Mouse (Mus musculus): ENCODE data around the gene Taf6l.

Taf6l gene

GRCm38 (mm10) chr19:8786008-8786781 is at the start of gene Taf6l:
TSS of gene Taf6l (minus strand) at chr19:8786417.
- DNase-seq (ENCODE audit: low read depth in 1 of 2, low spot score in 2 of 2), result peak; percentile 75 to 82

GRCm38 (mm10) chr19:8832971-8833370 is 46.8 kb upstream of the Taf6l start:
- DNase-seq (ENCODE audit: low read depth in 1 of 2, low spot score in 2 of 2), result no peak

- no peak for DNase-seq (ENCODE audit: low read depth in 1 of 2, low spot score in 2 of 2)
These were observed 45.0 kb upstream of the Taf6l start for GRCm38 (mm10) chr19:8831262-8831661.

GRCm38 (mm10) chr19:8830664-8831063 is 44.4 kb upstream of the Taf6l start:
- no peak for DNase-seq (ENCODE audit: low read depth in 1 of 2, low spot score in 2 of 2)

- peak; percentile 42 for DNase-seq (ENCODE audit: low read depth in 1 of 2, low spot score in 2 of 2)
These were observed 43.4 kb upstream of the Taf6l start, which contains the start of gene AC129217.1 for GRCm38 (mm10) chr19:8829660-8830059. TSS of gene AC129217.1 (plus strand) at chr19:8829773.

GRCm38 (mm10) chr19:8822696-8823095 is 36.5 kb upstream of the Taf6l start:
- DNase-seq (ENCODE audit: low read depth in 1 of 2, low spot score in 2 of 2), result no peak

- no peak for DNase-seq (ENCODE audit: low read depth in 1 of 2, low spot score in 2 of 2)
These were observed 34.9 kb upstream of the Taf6l start for GRCm38 (mm10) chr19:8821146-8821545.

GRCm38 (mm10) chr19:8820424-8820956 is 34.3 kb upstream of the Taf6l start:
- no peak for DNase-seq (ENCODE audit: low read depth in 1 of 2, low spot score in 2 of 2)

- peak; percentile 95 to 96 for DNase-seq (ENCODE audit: low read depth in 1 of 2, low spot score in 2 of 2)
These were observed 33.6 kb upstream of the Taf6l start, which contains the start of gene Hnrnpul2 for GRCm38 (mm10) chr19:8819596-8820423. TSS of gene Hnrnpul2 (plus strand) at chr19:8820010.

GRCm38 (mm10) chr19:8818801-8819595 is 32.8 kb upstream of the Taf6l start, which contains the start of gene Ttc9c:
TSS of gene Ttc9c (minus strand) at chr19:8819333.
- DNase-seq (ENCODE audit: low read depth in 1 of 2, low spot score in 2 of 2), result peak; percentile 89 to 90

GRCm38 (mm10) chr19:8818301-8818798 is 32.1 kb upstream of the Taf6l start:
- DNase-seq (ENCODE audit: low read depth in 1 of 2, low spot score in 2 of 2), result no peak

- no peak for DNase-seq (ENCODE audit: low read depth in 1 of 2, low spot score in 2 of 2)
These were observed 30.8 kb upstream of the Taf6l start for GRCm38 (mm10) chr19:8817001-8817400.

- no peak for DNase-seq (ENCODE audit: low read depth in 1 of 2, low spot score in 2 of 2)
These were observed 29.6 kb upstream of the Taf6l start for GRCm38 (mm10) chr19:8815812-8816211.

- DNase-seq (ENCODE audit: low read depth in 1 of 2, low spot score in 2 of 2), result no peak
These were observed 20.6 kb upstream of the Taf6l start for GRCm38 (mm10) chr19:8806810-8807209.

- DNase-seq (ENCODE audit: low read depth in 1 of 2, low spot score in 2 of 2), result no peak
These were observed 17.9 kb upstream of the Taf6l start for GRCm38 (mm10) chr19:8803879-8804660.

- DNase-seq (ENCODE audit: low read depth in 1 of 2, low spot score in 2 of 2), result no peak
These were observed 17.1 kb upstream of the Taf6l start for GRCm38 (mm10) chr19:8803204-8803780.

- DNase-seq (ENCODE audit: low read depth in 1 of 2, low spot score in 2 of 2), result peak; percentile 90 to 93
These were observed 16.1 kb upstream of the Taf6l start, which contains the start of gene Zbtb3 for GRCm38 (mm10) chr19:8802130-8802821. TSS of gene Zbtb3 (plus strand) at chr19:8802555.

GRCm38 (mm10) chr19:8798947-8799315 is 12.7 kb upstream of the Taf6l start:
- no peak for DNase-seq (ENCODE audit: low read depth in 1 of 2, low spot score in 2 of 2)

All from monocyte, adult 2 months (primary cell).